Mouse (Mus musculus) megakaryocyte, adult 5-6 weeks (primary cell): ENCODE measurements around the gene Dct. TPM values are rescaled to one million over a fixed set of nuclear protein-coding genes. Genes with fewer than 3 reads are reported as not detected.

Experiments
- total RNA-seq, 2 experiments: library from RNA; stranded (forward) in 1 of 2; stranded (reverse) in 1 of 2; fragments of 153-499, 151-499 nt in 1 of 2; fragments of 221-1000, 200-1000 nt in 1 of 2; gene quantifications; 2 replicates each; pipeline versions ENCODE4 v1.2.3 to v1.2.4; 2015 to 2017

Dct gene
- total RNA-seq, 2 experiments from 2014 or later, result 0.04 to 0.07 TPM

Other genes with a start within 250 kb of the Dct start
- 16.7 and 24.5 TPM in 2 replicates for gene Tgds, start 80.5 kb upstream of the Dct start, total RNA-seq (2015)
- 20.3 and 20.5 TPM in 2 replicates for gene Tgds, start 80.5 kb upstream of the Dct start, total RNA-seq (2017)
- gene Gpr180, start 84.9 kb upstream of the Dct start, total RNA-seq (2015), result 8.5 and 10.8 TPM in 2 replicates
- 7.2 and 7.8 TPM in 2 replicates for gene Gpr180, start 84.9 kb upstream of the Dct start, total RNA-seq (2017)
- gene Sox21, start 184.8 kb upstream of the Dct start, total RNA-seq (2015), result not detected in 2 replicates
- not detected in 2 replicates for gene Sox21, start 184.8 kb upstream of the Dct start, total RNA-seq (2017)
- gene Gm9376, start 214.7 kb upstream of the Dct start, total RNA-seq (2015), result not detected in 2 replicates
- not detected in 2 replicates for gene Gm9376, start 214.7 kb upstream of the Dct start, total RNA-seq (2017)